19 mouse cellular contexts compared by ENCODE assay signal in the genomic region with DNA sequence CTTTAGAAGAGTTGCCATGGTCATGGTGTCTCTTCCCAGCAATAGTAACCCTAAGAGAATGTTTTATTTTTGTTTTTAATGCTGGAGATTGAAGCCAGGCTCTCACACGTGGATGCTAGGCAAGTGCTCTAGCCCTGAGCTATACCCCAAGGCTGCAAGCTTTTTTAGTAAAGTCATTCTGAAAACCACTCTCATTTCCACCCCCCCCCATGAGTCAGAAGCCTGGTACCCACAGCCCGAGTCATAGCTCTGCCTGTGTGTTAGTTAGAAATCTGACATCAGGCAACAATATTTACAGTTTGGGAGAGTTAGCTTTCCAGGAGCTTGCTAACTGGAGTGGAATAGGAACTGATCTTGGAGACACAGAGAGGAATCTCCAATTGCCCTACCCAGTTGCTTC. TPM values are rescaled to one million over a fixed set of nuclear protein-coding genes. Genes with fewer than 3 reads are reported as not detected.
"Had no signal": no experiment of that assay in that cellular context is flagged by ENCODE, and none has a peak within 500 bp of the region (broad histone marks: within the 10 kb centered on the region; RNA-seq: fewer than 3 reads in every experiment).

No protein-coding gene starts in this region.

- H3K4me3 ChIP-seq: megakaryocyte, embryonic 14.5 days; midbrain, embryonic 13.5 days; midbrain, embryonic 15.5 days; myocyte; neural tube, embryonic 13.5 days; neural tube, embryonic 15.5 days had no signal

- DNase-seq: lung, adult 18-20 months; lung, embryonic 14.5 days; lung, postnatal 10 days; retina, postnatal 1 day; right cerebral cortex, adult 18-20 months; right cerebral cortex, postnatal 25 days; right cerebral cortex, postnatal 4 days; spleen, adult 18-20 months; thymus, adult 18-20 months; thymus, postnatal 14 days; thymus, postnatal 36 days had no signal

- H3K27me3 ChIP-seq: megakaryocyte, embryonic 14.5 days; midbrain, embryonic 13.5 days; midbrain, embryonic 15.5 days; neural tube, embryonic 13.5 days; neural tube, embryonic 15.5 days had no signal

- H3K27ac ChIP-seq: macrophage; midbrain, embryonic 13.5 days; midbrain, embryonic 15.5 days; neural tube, embryonic 13.5 days; neural tube, embryonic 15.5 days had no signal

- ATAC-seq: midbrain, embryonic 13.5 days; midbrain, embryonic 15.5 days had no signal

- H3K4me1 ChIP-seq: megakaryocyte, embryonic 14.5 days; midbrain, embryonic 13.5 days; midbrain, embryonic 15.5 days had no signal

RNA-seq across cellular contexts. Expression of a gene that starts 25.9 kb away (rescaled TPM):
- total RNA-seq: megakaryocyte progenitor cell, adult 5-6 weeks had no signal
- polyA plus RNA-seq: macrophage had no signal
